21 mouse cellular contexts compared by ENCODE assay signal in the genomic region with DNA sequence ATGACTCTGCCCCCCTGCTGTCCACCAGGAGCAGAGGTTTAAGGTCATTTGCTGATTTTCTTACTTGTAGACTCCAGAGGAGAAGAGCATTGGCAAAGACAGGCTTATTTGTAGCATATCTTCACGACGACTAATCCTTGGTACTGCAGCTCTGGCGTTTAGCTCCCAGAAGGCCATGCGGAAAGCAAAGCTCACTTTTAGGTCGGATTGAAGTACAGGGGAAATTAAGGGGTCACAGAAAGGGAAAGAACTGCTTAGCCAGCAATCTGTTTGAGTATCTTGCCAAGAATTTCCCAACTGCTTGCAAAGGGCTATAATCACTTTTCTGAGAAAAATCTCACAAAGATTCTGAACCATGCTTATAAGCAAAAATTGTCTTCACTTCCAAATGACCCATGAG. TPM values are rescaled to one million over a fixed set of nuclear protein-coding genes. Genes with fewer than 3 reads are reported as not detected.
DNase-seq lines count a peak whose midpoint lies in the region; ATAC-seq and TF ChIP-seq lines count a peak whose summit lies in the region.
"Had no signal": no experiment of that assay in that cellular context is flagged by ENCODE, and none has a peak within 500 bp of the region (broad histone marks: within the 10 kb centered on the region; RNA-seq: fewer than 3 reads in every experiment).

No protein-coding gene starts in this region.

- H3K27ac ChIP-seq in kidney, adult 2 months (ENCODE audit: insufficient read depth, low read depth, low read length) = peak overlapping the region; percentile 53
- no peak overlapping the region for H3K27ac ChIP-seq in lung, postnatal 0 days (ENCODE audit: low read length)
- H3K27ac ChIP-seq: embryonic facial prominence, embryonic 13.5 days; forebrain, embryonic 13.5 days; heart, embryonic 13.5 days; hindbrain, embryonic 15.5 days had no signal

- 44% methylated on average over 5 of the region's 5 CpGs for WGBS in kidney, adult 2 months
- WGBS in lung, postnatal 0 days = 38% methylated on average over 5 of the region's 5 CpGs
- 58% methylated on average over 5 of the region's 5 CpGs for WGBS in lung, adult 2 months

- H3K9ac ChIP-seq in lung, postnatal 0 days (replicated peaks; ENCODE audit: low read depth) = no peak overlapping the region
- H3K9ac ChIP-seq: embryonic facial prominence, embryonic 13.5 days; forebrain, embryonic 13.5 days; forebrain, postnatal 0 days; heart, embryonic 13.5 days; hindbrain, embryonic 15.5 days had no signal

- no peak overlapping the region for H3K4me2 ChIP-seq in lung, postnatal 0 days (replicated peaks; ENCODE audit: low read depth, low read length)
- H3K4me2 ChIP-seq: embryonic facial prominence, embryonic 13.5 days; forebrain, embryonic 13.5 days; heart, embryonic 13.5 days; hindbrain, embryonic 15.5 days had no signal

- TF ChIP-seq POLR2A in kidney, adult 2 months (IDR thresholded peaks at IDR 0.05; ENCODE audit: low read depth, low read length) = no peak
- TF ChIP-seq POLR2A in lung, adult 2 months (IDR thresholded peaks at IDR 0.05; ENCODE audit: borderline replicate concordance, extremely low read depth, low read depth, low read length) = no peak

- H3K4me3 ChIP-seq in kidney, adult 2 months (ENCODE audit: insufficient read depth, low read depth, low read length) = no peak overlapping the region
- H3K4me3 ChIP-seq in lung, postnatal 0 days (ENCODE audit: low read depth, low read length) = no peak overlapping the region
- no peak overlapping the region for H3K4me3 ChIP-seq in lung, adult 2 months (replicated peaks; ENCODE audit: extremely low read depth, low read depth, low read length)
- H3K4me3 ChIP-seq: embryonic facial prominence, embryonic 13.5 days; forebrain, embryonic 13.5 days; heart, embryonic 13.5 days; hindbrain, embryonic 15.5 days had no signal

- no peak for TF ChIP-seq CTCF in kidney, adult 2 months (conservative IDR thresholded peaks at IDR 0.05; ENCODE audit: insufficient read depth, insufficient read length, low read depth, low read length)
- no peak for TF ChIP-seq CTCF in lung, postnatal 0 days (IDR thresholded peaks at IDR 0.05)
- no peak for TF ChIP-seq CTCF in lung, adult 2 months (IDR thresholded peaks at IDR 0.05; ENCODE audit: insufficient read depth, low read length)

- no peaks in the 10 kb centered on the region for H3K27me3 ChIP-seq in kidney, adult 2 months (replicated peaks; ENCODE audit: control insufficient read depth, insufficient read depth, low read length)
- no peaks in the 10 kb centered on the region for H3K27me3 ChIP-seq in lung, postnatal 0 days (replicated peaks; ENCODE audit: insufficient read depth, low read length)
- H3K27me3 ChIP-seq: embryonic facial prominence, embryonic 13.5 days; forebrain, embryonic 13.5 days; heart, embryonic 13.5 days; hindbrain, embryonic 15.5 days had no signal

- H3K4me1 ChIP-seq in kidney, adult 2 months (ENCODE audit: control insufficient read depth, insufficient read depth, low read length) = 0 out of 2 replicates have a peak, but pooled peaks cover 4% of the 10 kb centered on the region
- no peaks in the 10 kb centered on the region for H3K4me1 ChIP-seq in lung, postnatal 0 days (ENCODE audit: insufficient read depth, low read depth, low read length)
- H3K4me1 ChIP-seq in lung, adult 2 months (ENCODE audit: control insufficient read depth, insufficient read depth, low read length) = no peaks in the 10 kb centered on the region
- H3K4me1 ChIP-seq: embryonic facial prominence, embryonic 13.5 days; forebrain, embryonic 13.5 days; heart, embryonic 13.5 days; hindbrain, embryonic 15.5 days had no signal

- no peaks in the 10 kb centered on the region for H3K9me3 ChIP-seq in lung, postnatal 0 days (ENCODE audit: low read length)
- H3K9me3 ChIP-seq: embryonic facial prominence, embryonic 13.5 days; forebrain, embryonic 13.5 days; G1E; heart, embryonic 13.5 days; hindbrain, embryonic 15.5 days had no signal

- TF ChIP-seq EP300 in lung, postnatal 0 days (IDR thresholded peaks at IDR 0.05) = no peak

- no peaks in the 10 kb centered on the region for H3K36me3 ChIP-seq in kidney, adult 2 months (ENCODE audit: control insufficient read depth, insufficient read depth, low read length)
- no peaks in the 10 kb centered on the region for H3K36me3 ChIP-seq in lung, postnatal 0 days (ENCODE audit: insufficient read depth, low read length)
- H3K36me3 ChIP-seq: embryonic facial prominence, embryonic 13.5 days; G1E; heart, embryonic 13.5 days; hindbrain, embryonic 15.5 days had no signal

- no peak for ATAC-seq in lung, postnatal 0 days
- ATAC-seq: CD4-positive, CD25-positive, alpha-beta regulatory T cell, adult 4 months; forebrain, embryonic 13.5 days; forebrain, postnatal 0 days had no signal

- peak; percentile 79 for DNase-seq in kidney, adult 2 months
- no peak for DNase-seq in kidney, postnatal 10 days
- peak; percentile 26 to 67 for DNase-seq in kidney, postnatal 25 days
- DNase-seq in kidney, adult 18-20 months = no peak
- DNase-seq in lung, postnatal 0 days (ENCODE audit: low spot score) = peak; percentile 52
- no peak for DNase-seq in lung, adult 2 months
- no peak for DNase-seq in adipocyte (ENCODE audit: low spot score)
- DNase-seq: adrenal gland, postnatal 14 days; B cell, adult 2 months; cerebellum, adult 11-12 months; cerebellum, adult 9-10 months; cerebellum, postnatal 25 days; forebrain, postnatal 0 days; gastrocnemius, postnatal 14 days; heart, postnatal 36 days had no signal

RNA-seq across cellular contexts. Expression of a gene that starts 14.8 kb away (rescaled TPM):
- 17.1 and 17.6 TPM in 2 replicates for polyA plus RNA-seq in kidney, adult 2 months (2012; rRNA removed)
- polyA plus RNA-seq in lung, postnatal 0 days (2015; fragmentation: Nextera tagmentation; extraction: Ambion mirVana) = 12.9 and 14.4 TPM in 2 replicates
- 5.7 and 8.3 TPM in 2 replicates for polyA plus RNA-seq in lung, adult 2 months (2012; rRNA removed)

Comparison
In these comparisons a context has a peak if more than half of its experiments do, and no peak if none do; other contexts are left out.
1. DNase-seq: peak in kidney, adult 2 months (single experiment), kidney, postnatal 25 days (2 of 2) and lung, postnatal 0 days (single experiment); none in kidney, postnatal 10 days (single experiment), kidney, adult 18-20 months (single experiment), lung, adult 2 months (single experiment) and adipocyte (single experiment).